Mouse (Mus musculus): ENCODE results near the gene Zmpste24. TPM values are rescaled to one million over a fixed set of nuclear protein-coding genes. Genes with fewer than 3 reads are reported as not detected.

Zmpste24 gene
- total RNA-seq, 1 experiment from 2014 or later = 73.0 TPM

- peak; percentile 10 to 33; a peak in 2 of 4 replicates for ATAC-seq (replicated peaks in 1 of 2; ENCODE audit: insufficient read depth in 1 of 2, low FRiP score in 2 of 2, low TSS enrichment in 1 of 2, low read depth in 1 of 2, poor library complexity in 2 of 2, severe bottlenecking in 2 of 2)
Measured at GRCm38 (mm10) chr4:121016021-121016898, 81.8 kb downstream of the Zmpste24 start.

- no peak for ATAC-seq (replicated peaks in 1 of 2; ENCODE audit: insufficient read depth in 1 of 2, low FRiP score in 2 of 2, low TSS enrichment in 1 of 2, low read depth in 1 of 2, poor library complexity in 2 of 2, severe bottlenecking in 2 of 2)
Measured at GRCm38 (mm10) chr4:121015268-121015659, 82.8 kb downstream of the Zmpste24 start.

DNA sequence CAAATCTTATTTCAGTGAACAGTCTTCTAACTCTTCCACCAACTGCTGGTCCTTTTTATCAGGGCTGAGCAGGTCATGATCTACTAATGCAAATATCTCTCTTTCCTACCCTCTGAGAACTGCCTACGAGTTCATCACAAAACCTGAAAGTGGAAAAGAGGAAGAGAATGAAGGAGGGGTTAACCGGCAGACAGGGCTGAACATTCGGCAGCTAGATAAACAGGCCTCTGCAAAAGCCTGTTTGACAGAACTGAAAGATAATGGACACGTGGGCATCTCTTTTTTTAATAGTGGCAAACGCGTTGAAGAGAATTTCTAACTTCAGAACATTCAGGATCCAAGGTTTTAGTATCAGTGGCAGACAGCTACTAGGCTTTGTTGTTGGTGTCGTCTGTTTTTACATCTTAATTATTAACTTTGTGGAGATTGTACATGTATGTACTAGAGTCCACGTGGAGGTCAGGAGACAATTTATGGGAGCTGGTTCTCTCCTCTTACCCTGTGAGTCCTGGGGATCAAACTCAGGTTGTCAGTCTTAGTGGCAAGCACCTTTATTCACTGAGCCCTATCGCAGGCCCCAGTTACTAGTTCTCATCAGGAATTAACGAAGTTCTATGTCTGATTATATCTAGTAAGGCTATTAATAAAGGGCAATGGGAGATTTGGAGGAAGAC lies 83.3 kb downstream of the Zmpste24 start:
- ATAC-seq (replicated peaks in 1 of 2; ENCODE audit: insufficient read depth in 1 of 2, low FRiP score in 2 of 2, low TSS enrichment in 1 of 2, low read depth in 1 of 2, poor library complexity in 2 of 2, severe bottlenecking in 2 of 2) = peak; percentile 55 to 63

DNA sequence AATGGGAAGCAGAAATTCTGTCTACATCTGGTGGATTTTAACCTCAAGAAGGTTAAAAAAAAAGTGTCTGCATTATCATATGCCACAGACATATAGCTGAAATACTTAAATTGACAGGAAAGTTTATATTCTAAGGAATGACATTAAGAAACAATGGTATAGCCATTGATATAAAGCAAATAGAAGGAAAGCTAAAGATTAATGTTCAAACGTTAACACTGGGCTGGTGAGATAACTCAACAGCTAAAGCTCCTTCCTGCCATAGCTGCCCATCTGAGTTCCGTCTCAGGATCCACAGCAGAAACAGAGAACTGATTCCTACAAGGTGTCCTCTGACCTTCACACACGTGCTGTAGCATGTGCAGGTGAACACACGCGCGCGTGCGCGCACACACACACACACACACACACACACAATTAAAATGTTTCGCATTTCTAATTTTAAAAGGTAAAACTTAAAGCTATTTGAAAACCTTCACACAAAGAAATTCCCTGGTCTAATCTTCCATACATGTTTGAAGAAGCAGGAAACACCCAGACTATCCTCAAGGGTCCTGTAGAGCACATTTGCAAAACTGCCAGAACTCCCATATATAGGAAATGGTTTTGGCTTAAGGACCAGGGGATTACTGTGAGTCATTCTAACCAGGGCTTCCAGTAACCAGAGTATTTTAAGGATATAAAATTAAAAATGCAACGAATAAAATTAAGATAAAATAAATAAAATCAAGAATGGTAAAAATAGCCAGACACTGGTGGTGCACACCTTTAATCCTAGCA lies 87.1 kb downstream of the Zmpste24 start:
- no peak for ATAC-seq (replicated peaks in 1 of 2; ENCODE audit: insufficient read depth in 1 of 2, low FRiP score in 2 of 2, low TSS enrichment in 1 of 2, low read depth in 1 of 2, poor library complexity in 2 of 2, severe bottlenecking in 2 of 2)

Other genes with a start within 250 kb of the Zmpste24 start
- 0.30 and 1.2 TPM in 2 replicates for gene Rims3, start 243.4 kb downstream of the Zmpste24 start, total RNA-seq (2017)
- gene Exo5, start 173.2 kb downstream of the Zmpste24 start, total RNA-seq (2017) = 26.9 and 27.3 TPM in 2 replicates
- 4.2 and 4.3 TPM in 2 replicates for gene Zfp69, start 146.5 kb downstream of the Zmpste24 start, total RNA-seq (2017)
- gene Smap2, start 81.0 kb downstream of the Zmpste24 start, total RNA-seq (2017) = 50.3 and 52.8 TPM in 2 replicates
- gene Col9a2, start 58.9 kb downstream of the Zmpste24 start, total RNA-seq (2017) = 0.06 TPM in 1 of 2 replicates, not detected in the other
- not detected in 2 replicates for gene Tmco2, start 11.0 kb upstream of the Zmpste24 start, total RNA-seq (2017)
- 45.5 and 45.9 TPM in 2 replicates for gene Rlf, start 116.8 kb upstream of the Zmpste24 start, total RNA-seq (2017)
- gene Gm12888, start 226.7 kb upstream of the Zmpste24 start, total RNA-seq (2017) = not detected in 2 replicates